Mouse (Mus musculus) kidney, embryonic 16.5 days (tissue): ENCODE data around the gene Ica1l. TPM values are rescaled to one million over a fixed set of nuclear protein-coding genes. Genes with fewer than 3 reads are reported as not detected.

ENCODE experiments used
- ATAC-seq: fragments of 200-750 bp; cut with Nextera tagmentation; 2 replicates; pipeline ENCODE4 v1.8.0; 2017; ENCODE audit warnings: moderate TSS enrichment; ENCODE audit not compliant: low FRiP score, low TSS enrichment
- H3K27ac ChIP-seq: fragments of 300-500 bp; sonication (generic); 2 replicates; pipeline ENCODE4 v1.5.1; 2014; ENCODE audit warnings: low read length
- H3K27me3 ChIP-seq: fragments of 300-500 bp; sonication (generic); 2 replicates; pipeline ENCODE4 v1.6.1; 2014; ENCODE audit warnings: low read length, control low read depth, mixed read lengths; ENCODE audit not compliant: insufficient read depth
- H3K36me3 ChIP-seq: fragments of 300-500 bp; sonication (generic); 2 replicates; pipeline ENCODE4 v1.6.1; 2014; ENCODE audit warnings: low read length, control low read depth, mixed read lengths; ENCODE audit not compliant: insufficient read depth
- H3K4me1 ChIP-seq: fragments of 300-500 bp; sonication (generic); 2 replicates; pipeline ENCODE4 v1.6.1; 2014; ENCODE audit warnings: low read length, control low read depth, mixed read lengths; ENCODE audit not compliant: insufficient read depth
- H3K4me2 ChIP-seq: fragments of 300-500 bp; sonication (generic); replicated peaks from 2 replicates; pipeline ENCODE4 v1.6.1; 2014; ENCODE audit warnings: low read depth, low read length
- H3K4me3 ChIP-seq: fragments of 300-500 bp; sonication (generic); 2 replicates; pipeline ENCODE4 v1.5.1; 2014; ENCODE audit warnings: mild to moderate bottlenecking, low read length
- H3K9ac ChIP-seq: fragments of 300-500 bp; sonication (generic); replicated peaks from 2 replicates; pipeline ENCODE4 v1.6.1; 2014; ENCODE audit warnings: low read length
- H3K9me3 ChIP-seq: fragments of 300-500 bp; sonication (generic); 2 replicates; pipeline ENCODE4 v1.6.1; 2016; ENCODE audit warnings: low read length, control low read depth
- WGBS: fragments of 180-500 bp; shearing (Covaris S2); extraction: QIAGEN DNeasy Blood & Tissue Kit; methylation state at CpG from one replicate; pipeline ENCODE4 v1.1.7; 2014; 5-methylcytosine and 5-hydroxymethylcytosine counted together
- polyA plus RNA-seq: library from polyadenylated mRNA; unstranded; fragments of >200 nt; fragmentation: Nextera tagmentation; extraction: Ambion mirVana; gene quantifications from 2 replicates; pipeline ENCODE4 v1.2.1, GENCODE M21; 2015

Ica1l gene
- polyA plus RNA-seq, 1 experiment from 2014 or later, result 0.69 TPM

DNA sequence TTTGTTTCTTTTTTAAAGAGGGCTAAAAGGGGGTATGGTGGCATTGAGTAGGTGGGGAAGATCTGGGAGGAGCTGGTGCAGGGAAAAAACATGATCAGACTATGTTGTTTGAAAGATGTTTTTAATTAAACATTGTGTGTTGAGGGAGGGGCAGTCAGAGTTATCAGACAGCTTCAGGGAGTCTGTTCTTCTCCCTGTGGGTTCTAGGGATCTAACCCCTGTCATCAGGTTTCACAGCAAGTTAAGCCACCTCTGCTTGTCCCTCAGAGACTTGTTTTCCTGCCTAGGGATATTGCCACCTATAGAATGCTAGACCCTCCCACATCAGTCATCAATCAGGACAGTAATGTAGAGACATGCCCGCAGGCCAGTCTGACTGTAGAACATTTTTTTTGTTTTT, 101.9 kb downstream of the Ica1l start:
- Histone ChIP-seq H3K4me1 (peaks cover 18% of the 10 kb centered on the region), H3K4me2 (no peak overlapping the region), H3K36me3 (no peaks in the 10 kb centered on the region), H3K27ac (no peak overlapping the region), H3K27me3 (no peaks in the 10 kb centered on the region), H3K9me3 (no peaks in the 10 kb centered on the region), H3K4me3 (no peak overlapping the region), H3K9ac (no peak overlapping the region)
- no peak for ATAC-seq
- WGBS, result 77% methylated on average over 1 of the region's 1 CpGs

DNA sequence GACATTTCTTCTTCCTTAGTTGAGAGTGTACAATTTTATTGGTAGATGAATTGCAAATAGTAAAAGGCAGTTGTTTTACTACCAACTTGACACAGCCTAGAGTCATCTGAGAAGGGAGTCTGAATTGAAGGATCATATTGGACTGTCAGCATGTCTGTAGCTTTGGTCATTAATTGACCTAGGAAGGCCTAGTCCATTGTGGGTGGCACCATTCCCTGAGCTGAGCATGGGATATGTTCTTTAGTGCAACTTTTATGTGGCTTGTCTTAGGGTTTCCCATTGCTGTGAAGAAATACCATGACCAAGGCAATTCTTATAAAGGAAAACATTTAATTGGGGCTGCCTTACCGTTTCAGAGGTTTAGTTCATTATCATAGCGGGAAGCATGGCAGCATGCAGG, 110.0 kb downstream of the Ica1l start:
- H3K9me3 ChIP-seq, result no peaks in the 10 kb centered on the region
- H3K36me3 ChIP-seq, result no peaks in the 10 kb centered on the region
- ATAC-seq, result no peak
- no peak overlapping the region for H3K4me2 ChIP-seq
- WGBS, result 95% methylated on average over 2 of the region's 2 CpGs
- H3K9ac ChIP-seq, result no peak overlapping the region
- no peak overlapping the region for H3K27ac ChIP-seq
- H3K4me1 ChIP-seq, result 0 out of 2 replicates have a peak, but pooled peaks cover 2% of the 10 kb centered on the region
- H3K4me3 ChIP-seq, result no peak overlapping the region
- H3K27me3 ChIP-seq, result no peaks in the 10 kb centered on the region

Other genes with a start within 250 kb of the Ica1l start
- gene Fam117b, start 130.2 kb downstream of the Ica1l start, polyA plus RNA-seq, result 8.0 and 8.3 TPM in 2 replicates
- 5.1 and 6.5 TPM in 2 replicates for gene Carf, start 55.1 kb upstream of the Ica1l start, polyA plus RNA-seq
- gene Wdr12, start 55.5 kb upstream of the Ica1l start, polyA plus RNA-seq, result 58.4 and 58.8 TPM in 2 replicates
- gene Nbeal1, start 137.4 kb upstream of the Ica1l start, polyA plus RNA-seq, result 6.4 and 9.2 TPM in 2 replicates